Mouse (Mus musculus): Measurements from ENCODE around the gene Hist2h3b.

DNA sequence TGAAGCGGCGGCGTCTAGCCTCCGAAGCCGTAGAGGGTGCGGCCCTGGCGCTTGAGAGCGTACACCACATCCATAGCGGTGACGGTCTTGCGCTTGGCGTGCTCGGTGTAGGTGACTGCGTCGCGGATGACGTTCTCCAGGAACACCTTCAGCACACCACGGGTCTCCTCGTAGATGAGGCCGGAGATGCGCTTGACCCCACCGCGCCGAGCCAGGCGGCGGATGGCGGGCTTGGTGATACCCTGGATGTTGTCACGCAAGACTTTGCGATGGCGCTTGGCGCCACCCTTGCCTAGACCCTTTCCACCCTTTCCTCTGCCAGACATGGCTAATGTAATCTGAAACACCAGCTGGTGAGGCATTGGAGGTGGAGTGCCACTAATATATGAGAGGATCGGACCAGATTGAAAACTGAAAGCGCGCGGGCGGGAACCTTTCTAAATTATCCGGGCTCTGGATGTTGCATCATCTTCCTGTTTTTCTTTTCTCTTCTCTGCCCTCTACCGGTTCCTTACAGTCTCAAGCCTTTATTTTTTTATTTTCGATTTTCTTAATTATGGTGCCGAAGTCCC, 5.4 kb upstream of the Hist2h3b start, which contains the start of gene Hist2h4:
- TF ChIP-seq CTCF (IDR thresholded peaks at IDR 0.05; ENCODE audit: extremely low read depth, insufficient read depth, insufficient read length, insufficient replicate concordance) (no peak), POLR2A (IDR thresholded peaks at IDR 0.05; ENCODE audit: low read depth, low read length) (peak; percentile 100)

Data from spleen, adult 2 months (tissue).